Mouse (Mus musculus) hindbrain, embryonic 10.5 days (tissue): Measurements from ENCODE around the gene Ap1g2. TPM values are rescaled to one million over a fixed set of nuclear protein-coding genes. Genes with fewer than 3 reads are reported as not detected.

Experiments
- DNase-seq: peaks from one replicate; pipeline ENCODE4 v3.0.0-alpha.2; 2017; ENCODE audit warnings: low spot score
- H3K27ac ChIP-seq: fragments of 300-500 bp; sonication (generic); 2 replicates; pipeline ENCODE4 v1.5.1; 2016; ENCODE audit warnings: mild to moderate bottlenecking, moderate library complexity
- H3K27me3 ChIP-seq: fragments of 300-500 bp; sonication (generic); 2 replicates; pipeline ENCODE4 v1.6.1; 2016; ENCODE audit warnings: mild to moderate bottlenecking; ENCODE audit not compliant: poor library complexity, insufficient read depth, severe bottlenecking
- H3K36me3 ChIP-seq: fragments of 300-500 bp; sonication (generic); 2 replicates; pipeline ENCODE4 v1.6.1; 2016; ENCODE audit warnings: mild to moderate bottlenecking, moderate library complexity
- H3K4me1 ChIP-seq: fragments of 300-500 bp; sonication (generic); replicated peaks from 2 replicates; pipeline ENCODE4 v1.6.1; 2016; ENCODE audit warnings: mild to moderate bottlenecking
- H3K4me3 ChIP-seq: fragments of 300-500 bp; sonication (generic); 2 replicates; pipeline ENCODE4 v1.5.1; 2016; ENCODE audit warnings: mild to moderate bottlenecking, moderate library complexity
- H3K9me3 ChIP-seq: fragments of 300-500 bp; sonication (generic); 2 replicates; pipeline ENCODE4 v1.6.1; 2016; ENCODE audit warnings: mild to moderate bottlenecking, moderate library complexity
- WGBS: fragments of 180-500 bp; shearing (Covaris S2); methylation state at CpG from one replicate; pipeline ENCODE4 v1.1.7; 2016; 5-methylcytosine and 5-hydroxymethylcytosine counted together
- polyA plus RNA-seq: library from polyadenylated mRNA; unstranded; fragments of >200 nt; fragmentation: Nextera tagmentation; extraction: Ambion mirVana; gene quantifications from 2 replicates; pipeline ENCODE4 v1.2.1, GENCODE M21; 2016

The Ap1g2 gene
- polyA plus RNA-seq, 1 experiment from 2014 or later: 14.5 TPM

GRCm38 (mm10) chr14:55122359-55122758, 16.0 kb upstream of the Ap1g2 start:
- Histone ChIP-seq H3K27ac (no peak overlapping the region), H3K27me3 (peaks cover 13% of the 10 kb centered on the region), H3K4me3 (no peak overlapping the region), H3K36me3 (no peaks in the 10 kb centered on the region), H3K9me3 (no peaks in the 10 kb centered on the region), H3K4me1 (peaks cover 9% of the 10 kb centered on the region)
- DNase-seq: no peak
- 57% methylated on average over 8 of the region's 8 CpGs for WGBS

DNA sequence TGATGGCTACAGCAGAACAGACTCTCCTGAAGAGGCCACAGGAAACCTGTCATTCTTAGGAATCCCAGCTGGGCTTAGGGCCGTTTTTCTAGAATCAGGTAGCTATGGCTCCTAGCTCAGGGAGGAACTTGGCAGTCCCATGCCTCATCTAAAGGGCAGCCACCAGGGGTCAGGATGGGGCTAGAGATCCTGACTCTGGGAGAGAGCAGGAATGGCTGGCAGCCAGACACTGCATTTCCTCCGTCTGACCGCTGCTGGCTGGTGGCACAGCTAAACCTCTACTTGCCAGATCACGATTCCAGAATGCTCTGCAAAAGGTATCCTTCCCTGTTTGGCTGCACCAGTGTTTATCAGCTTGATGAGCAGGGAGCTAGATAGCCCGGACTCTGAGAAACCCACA, 15.6 kb upstream of the Ap1g2 start:
- Histone ChIP-seq H3K9me3 (no peaks in the 10 kb centered on the region), H3K27ac (no peak overlapping the region), H3K4me1 (peaks cover 12% of the 10 kb centered on the region), H3K27me3 (peaks cover 17% of the 10 kb centered on the region), H3K4me3 (no peak overlapping the region), H3K36me3 (no peaks in the 10 kb centered on the region)
- WGBS: 15% methylated on average over 5 of the region's 5 CpGs
- DNase-seq: peak; percentile 83

- H3K27ac ChIP-seq: no peak overlapping the region
- H3K27me3 ChIP-seq: peaks cover 40% of the 10 kb centered on the region
- WGBS: 70% methylated on average over 4 of the region's 4 CpGs
Measured at GRCm38 (mm10) chr14:55119421-55120134, 13.2 kb upstream of the Ap1g2 start.

GRCm38 (mm10) chr14:55118852-55119251, 12.5 kb upstream of the Ap1g2 start:
- no peak for DNase-seq
- H3K4me3 ChIP-seq: no peak overlapping the region
- H3K9me3 ChIP-seq: no peaks in the 10 kb centered on the region
- WGBS: 85% methylated on average over 4 of the region's 4 CpGs
- no peaks in the 10 kb centered on the region for H3K36me3 ChIP-seq
- peaks cover 43% of the 10 kb centered on the region for H3K4me1 ChIP-seq
- H3K27ac ChIP-seq: no peak overlapping the region
- peaks cover 48% of the 10 kb centered on the region for H3K27me3 ChIP-seq

More at GRCm38 (mm10) chr14:55119421-55120134, 13.2 kb upstream of the Ap1g2 start:
- no peak for DNase-seq
- H3K4me3 ChIP-seq: no peak overlapping the region
- H3K4me1 ChIP-seq: peaks cover 35% of the 10 kb centered on the region
- H3K9me3 ChIP-seq: no peaks in the 10 kb centered on the region
- H3K36me3 ChIP-seq: no peaks in the 10 kb centered on the region

DNA sequence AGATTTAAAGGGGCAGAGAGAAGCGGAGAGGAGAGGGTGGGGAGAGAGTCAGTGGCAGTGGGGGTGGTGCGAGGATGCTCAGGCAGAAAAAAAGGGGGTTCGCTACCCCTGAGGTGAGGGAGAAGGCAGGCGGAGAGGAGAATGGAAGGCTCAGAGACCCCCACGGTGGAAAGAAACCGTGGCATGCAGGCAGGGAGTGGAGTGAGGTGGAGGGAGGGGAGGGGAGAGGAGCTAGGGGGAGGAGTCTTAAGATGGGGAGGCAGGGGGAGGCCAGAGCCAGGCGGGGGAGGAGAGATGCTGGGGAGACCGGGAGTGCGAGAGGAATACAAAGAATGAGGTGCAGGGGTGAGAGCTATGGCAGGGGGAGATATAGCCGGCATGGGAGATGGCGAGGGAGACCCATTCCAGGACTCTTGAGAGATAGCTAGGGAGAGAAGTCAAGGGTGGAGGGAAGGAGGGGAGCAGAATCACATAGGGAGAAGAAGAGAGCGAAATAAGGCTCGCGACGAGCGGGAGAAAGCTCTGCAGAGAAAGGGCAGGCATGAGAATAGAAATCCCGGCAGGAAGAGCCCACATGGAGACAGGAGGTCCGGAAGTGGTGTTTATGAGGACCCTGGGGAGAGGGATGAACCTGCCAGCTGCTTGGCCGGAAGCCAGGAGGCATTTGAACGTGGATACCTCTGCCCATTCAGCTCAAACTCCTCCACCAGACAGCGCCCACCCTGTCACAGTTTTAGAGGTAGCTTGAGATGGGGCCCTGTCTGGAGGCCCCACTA, 10.2 kb upstream of the Ap1g2 start, which contains the start of gene Jph4:
Gene Jph4 (minus strand): TSS at position 511 of the 776 bp plus-strand sequence.
- DNase-seq: no peak
- H3K27ac ChIP-seq: peak within 1 kb of the TSS; percentile 86
- H3K9me3 ChIP-seq: no peaks in the 10 kb centered on the region
- 4% methylated on average over 21 of the region's 21 CpGs for WGBS
- peaks cover 69% of the 10 kb centered on the region for H3K27me3 ChIP-seq
- H3K4me3 ChIP-seq: peak within 1 kb of the TSS; percentile 73
- H3K4me1 ChIP-seq: peaks cover 37% of the 10 kb centered on the region
- H3K36me3 ChIP-seq: no peaks in the 10 kb centered on the region

GRCm38 (mm10) chr14:55115846-55116245, 9.5 kb upstream of the Ap1g2 start:
- no peak for DNase-seq

DNA sequence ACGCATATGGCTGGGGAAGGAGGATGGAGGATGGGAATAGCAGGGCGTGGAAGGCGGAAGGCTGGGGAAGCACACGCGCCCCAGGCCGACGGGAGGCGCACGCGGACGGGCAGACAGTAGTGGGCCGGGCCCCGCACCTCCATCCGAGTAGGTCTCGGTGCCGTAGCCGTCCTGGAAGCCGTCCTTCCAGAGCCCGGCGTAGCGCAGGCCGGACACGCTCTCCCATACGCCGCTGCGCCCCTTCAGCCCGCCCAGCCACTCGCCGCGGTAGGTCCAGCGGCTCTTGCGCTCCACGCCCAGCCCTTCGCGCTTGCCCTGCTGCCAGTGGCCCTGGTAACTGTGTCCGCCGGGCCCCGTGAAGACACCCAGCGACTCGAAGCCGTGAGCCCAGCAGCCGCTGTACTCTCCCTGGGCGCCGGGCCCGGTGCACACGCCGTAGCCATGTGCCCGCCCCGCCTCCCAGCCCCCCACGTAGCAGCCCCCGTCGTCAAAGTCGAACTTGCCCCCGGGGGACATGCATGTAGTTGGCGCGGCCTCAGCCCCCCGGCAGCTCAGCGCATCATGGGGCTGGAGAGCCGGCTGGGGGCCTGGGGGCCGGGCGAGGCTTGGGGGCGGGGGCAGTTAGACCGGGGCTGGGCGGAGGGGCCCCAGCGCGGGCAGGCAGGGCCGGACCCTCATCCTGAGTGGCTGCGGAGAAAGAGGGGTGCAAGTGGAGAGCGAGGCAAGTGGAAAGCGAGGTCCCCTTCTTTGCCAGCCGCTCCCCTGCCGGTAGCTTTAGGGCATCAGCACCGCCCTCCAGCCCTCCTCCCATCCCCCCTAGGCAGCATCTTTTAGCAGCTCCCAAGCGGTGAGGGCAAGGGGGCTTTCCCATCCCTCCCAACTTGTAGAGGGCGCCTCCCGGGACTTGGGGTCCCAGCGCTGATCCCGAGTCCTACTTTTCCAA, 8.6 kb upstream of the Ap1g2 start:
- WGBS: under 1% methylated on average over 78 of the region's 78 CpGs
- Histone ChIP-seq H3K4me1 (peaks cover 39% of the 10 kb centered on the region), H3K36me3 (no peaks in the 10 kb centered on the region), H3K27ac (peak overlapping the region; percentile 86), H3K9me3 (no peaks in the 10 kb centered on the region), H3K27me3 (peaks cover 84% of the 10 kb centered on the region), H3K4me3 (peak overlapping the region; percentile 73)
- peak; percentile 65 for DNase-seq

More at GRCm38 (mm10) chr14:55115846-55116245, 9.5 kb upstream of the Ap1g2 start:
- Histone ChIP-seq H3K4me3 (peak overlapping the region; percentile 73), H3K36me3 (no peaks in the 10 kb centered on the region), H3K27me3 (peaks cover 76% of the 10 kb centered on the region), H3K27ac (peak overlapping the region; percentile 86), H3K4me1 (peaks cover 37% of the 10 kb centered on the region), H3K9me3 (no peaks in the 10 kb centered on the region)
- 1% methylated on average over 8 of the region's 8 CpGs for WGBS

GRCm38 (mm10) chr14:55113975-55114645, 7.7 kb upstream of the Ap1g2 start:
- DNase-seq: peak; percentile 36
- Histone ChIP-seq H3K9me3 (no peaks in the 10 kb centered on the region), H3K4me3 (peak overlapping the region; percentile 73), H3K4me1 (peaks cover 48% of the 10 kb centered on the region), H3K36me3 (no peaks in the 10 kb centered on the region), H3K27ac (0 out of 2 replicates have a peak overlapping the region, but pooled peaks have one; percentile 86), H3K27me3 (peaks cover 94% of the 10 kb centered on the region)
- WGBS: 9% methylated on average over 26 of the region's 26 CpGs

- peak overlapping the region; percentile 73; the same call in 1 of the 2 replicates for H3K4me3 ChIP-seq
- 71% methylated on average over 51 of the region's 51 CpGs for WGBS
Measured at GRCm38 (mm10) chr14:55113351-55113974, 7.1 kb upstream of the Ap1g2 start.

DNA sequence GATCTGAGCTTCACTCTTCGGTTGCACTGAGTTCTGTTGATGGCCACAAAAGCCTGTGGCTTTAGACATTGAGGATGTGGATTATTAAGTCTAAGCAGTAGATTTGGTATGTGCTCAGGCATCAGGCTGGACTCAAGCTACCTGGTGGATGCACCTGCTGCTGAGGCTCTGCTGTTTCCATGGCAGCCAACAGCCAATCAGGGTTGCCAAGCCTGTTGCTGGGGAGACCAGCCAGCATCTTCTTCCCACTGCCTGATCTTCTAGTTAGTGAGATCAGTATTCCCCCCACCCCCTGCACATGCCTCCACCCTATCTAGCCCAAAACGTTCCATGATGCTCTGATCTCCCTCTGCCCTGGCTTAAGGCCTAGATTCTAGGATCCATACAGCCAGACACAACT, 5.3 kb upstream of the Ap1g2 start:
- Histone ChIP-seq H3K4me1 (peaks cover 67% of the 10 kb centered on the region), H3K9me3 (no peaks in the 10 kb centered on the region), H3K27me3 (peaks cover 90% of the 10 kb centered on the region), H3K4me3 (no peak overlapping the region), H3K27ac (no peak overlapping the region), H3K36me3 (no peaks in the 10 kb centered on the region)
- no peak for DNase-seq
- 86% methylated on average over 2 of the region's 2 CpGs for WGBS

More at GRCm38 (mm10) chr14:55113351-55113974, 7.1 kb upstream of the Ap1g2 start:
- Histone ChIP-seq H3K27ac (no peak overlapping the region), H3K9me3 (no peaks in the 10 kb centered on the region), H3K4me1 (peaks cover 54% of the 10 kb centered on the region), H3K36me3 (no peaks in the 10 kb centered on the region), H3K27me3 (peaks cover 96% of the 10 kb centered on the region)
- no peak for DNase-seq

DNA sequence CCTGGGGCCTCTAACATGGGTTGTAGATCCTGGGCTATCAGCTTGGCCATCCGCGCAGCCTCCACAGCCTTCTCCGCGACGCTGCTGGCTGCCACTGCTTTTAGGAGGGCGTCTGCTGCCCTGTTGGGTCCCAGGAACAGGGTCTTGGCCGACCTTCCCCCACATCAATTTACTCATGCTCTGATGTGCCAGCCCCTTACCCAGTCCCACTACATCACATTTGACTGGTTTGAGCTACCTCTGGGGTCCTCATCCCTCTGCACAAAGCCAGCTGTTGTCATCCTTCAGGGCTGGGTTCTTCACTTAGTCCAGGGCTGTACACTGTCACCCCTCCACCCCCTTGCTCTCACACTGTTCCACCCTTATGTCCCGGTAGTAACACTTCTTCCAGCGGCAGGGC, 3.7 kb upstream of the Ap1g2 start:
- Histone ChIP-seq H3K27me3 (peaks cover 73% of the 10 kb centered on the region), H3K36me3 (no peaks in the 10 kb centered on the region), H3K27ac (peak overlapping the region; percentile 63; the same call in 1 of the 2 replicates), H3K4me1 (peaks cover 67% of the 10 kb centered on the region), H3K4me3 (no peak overlapping the region), H3K9me3 (no peaks in the 10 kb centered on the region)
- DNase-seq: no peak
- WGBS: 31% methylated on average over 9 of the region's 9 CpGs
